Mouse (Mus musculus): ENCODE data around the gene Gm5089. TPM values are rescaled to one million over a fixed set of nuclear protein-coding genes. Genes with fewer than 3 reads are reported as not detected.

Gm5089 gene
- under 1 TPM; 0.28 to 0.34 TPM for total RNA-seq (2021)
- long read RNA-seq, experiment 1: 0 reads
- long read RNA-seq, experiment 2: 0 reads

GRCm38 (mm10) chr14:122450496-122451382 is at the start of gene Gm5089:
TSS of gene Gm5089 (minus strand) at chr14:122451115.
- Histone ChIP-seq H3K4me3 (peak within 1 kb of the TSS; percentile 39), H3K27ac (peak within 1 kb of the TSS; percentile 41)
- TF ChIP-seq CTCF (IDR thresholded peaks at IDR 0.05): no peak
- DNase-seq (ENCODE audit: extremely low spot score in 1 of 2, low spot score in 2 of 2): peak; percentile 43 to 47
- intact Hi-C loops (cut with DNase I): loop anchor here (1.0 kb wide), 1 partner anchor 44 kb away; no protein-coding TSS in a partner anchor

GRCm38 (mm10) chr14:122492015-122492414 is 41.1 kb upstream of the Gm5089 start:
- DNase-seq (ENCODE audit: extremely low spot score in 1 of 2, low spot score in 2 of 2): no peak
- no peak overlapping the region for H3K4me3 ChIP-seq
- intact Hi-C loops (cut with DNase I): no loop called here
- no peak for TF ChIP-seq CTCF (IDR thresholded peaks at IDR 0.05)
- no peak overlapping the region for H3K27ac ChIP-seq

GRCm38 (mm10) chr14:122491521-122491920 is 40.6 kb upstream of the Gm5089 start:
- H3K27ac ChIP-seq: no peak overlapping the region; the same call in 1 of the 2 replicates
- H3K4me3 ChIP-seq: no peak overlapping the region
- TF ChIP-seq CTCF (IDR thresholded peaks at IDR 0.05): no peak
- no peak for DNase-seq (ENCODE audit: extremely low spot score in 1 of 2, low spot score in 2 of 2)
- intact Hi-C loops (cut with DNase I): no loop called here

GRCm38 (mm10) chr14:122490441-122491328 is 39.8 kb upstream of the Gm5089 start, which contains the start of gene Gm10837:
TSS of gene Gm10837 (plus strand) at chr14:122490586.
- no peak for TF ChIP-seq CTCF (IDR thresholded peaks at IDR 0.05)
- Histone ChIP-seq H3K4me3 (peak within 1 kb of the TSS; percentile 35), H3K27ac (peak within 1 kb of the TSS; percentile 75)
- intact Hi-C loops (cut with DNase I): no loop called here
- DNase-seq (ENCODE audit: extremely low spot score in 1 of 2, low spot score in 2 of 2): no peak

- intact Hi-C loops (cut with DNase I): no loop called here
- peak overlapping the region; percentile 1 for H3K4me3 ChIP-seq
- peak overlapping the region; percentile 9; the same call in 1 of the 2 replicates for H3K27ac ChIP-seq
- TF ChIP-seq CTCF (IDR thresholded peaks at IDR 0.05): no peak
- DNase-seq (ENCODE audit: extremely low spot score in 1 of 2, low spot score in 2 of 2): no peak
These were observed 38.9 kb upstream of the Gm5089 start for GRCm38 (mm10) chr14:122489686-122490414.

GRCm38 (mm10) chr14:122489041-122489440 is 38.1 kb upstream of the Gm5089 start:
- Histone ChIP-seq H3K27ac (peak overlapping the region; percentile 29; the same call in 1 of the 2 replicates), H3K4me3 (peak overlapping the region; percentile 1; the same call in 1 of the 2 replicates)

GRCm38 (mm10) chr14:122487366-122487765 is 36.5 kb upstream of the Gm5089 start:
- Histone ChIP-seq H3K4me3 (no peak overlapping the region), H3K27ac (peak overlapping the region; percentile 6; the same call in 1 of the 2 replicates)
- DNase-seq (ENCODE audit: extremely low spot score in 1 of 2, low spot score in 2 of 2): no peak
- intact Hi-C loops (cut with DNase I): no loop called here
- no peak for TF ChIP-seq CTCF (IDR thresholded peaks at IDR 0.05)

More at GRCm38 (mm10) chr14:122489041-122489440, 38.1 kb upstream of the Gm5089 start:
- intact Hi-C loops (cut with DNase I): no loop called here
- no peak for DNase-seq (ENCODE audit: extremely low spot score in 1 of 2, low spot score in 2 of 2)
- TF ChIP-seq CTCF (IDR thresholded peaks at IDR 0.05): no peak

- Histone ChIP-seq H3K27ac (peak overlapping the region; percentile 46; the same call in 1 of the 2 replicates), H3K4me3 (no peak overlapping the region)
- no peak for TF ChIP-seq CTCF (IDR thresholded peaks at IDR 0.05)
- DNase-seq (ENCODE audit: extremely low spot score in 1 of 2, low spot score in 2 of 2): no peak
- intact Hi-C loops (cut with DNase I): no loop called here
These were observed 35.7 kb upstream of the Gm5089 start for GRCm38 (mm10) chr14:122486611-122487010.

GRCm38 (mm10) chr14:122485635-122486181 is 34.8 kb upstream of the Gm5089 start:
- Histone ChIP-seq H3K4me3 (no peak overlapping the region), H3K27ac (peak overlapping the region; percentile 65)
- intact Hi-C loops (cut with DNase I): no loop called here
- TF ChIP-seq CTCF (IDR thresholded peaks at IDR 0.05): no peak
- DNase-seq (ENCODE audit: extremely low spot score in 1 of 2, low spot score in 2 of 2): no peak

- H3K27ac ChIP-seq: peak overlapping the region; percentile 65
- no peak for TF ChIP-seq CTCF (IDR thresholded peaks at IDR 0.05)
- DNase-seq (ENCODE audit: extremely low spot score in 1 of 2, low spot score in 2 of 2): no peak
- intact Hi-C loops (cut with DNase I): loop anchor here (5.0 kb wide), 1 partner anchor 392 kb away; no protein-coding TSS in a partner anchor
- no peak overlapping the region for H3K4me3 ChIP-seq
These were observed 34.1 kb upstream of the Gm5089 start for GRCm38 (mm10) chr14:122484844-122485551.
